Mouse (Mus musculus): ENCODE results near the gene Carnmt1.

DNA sequence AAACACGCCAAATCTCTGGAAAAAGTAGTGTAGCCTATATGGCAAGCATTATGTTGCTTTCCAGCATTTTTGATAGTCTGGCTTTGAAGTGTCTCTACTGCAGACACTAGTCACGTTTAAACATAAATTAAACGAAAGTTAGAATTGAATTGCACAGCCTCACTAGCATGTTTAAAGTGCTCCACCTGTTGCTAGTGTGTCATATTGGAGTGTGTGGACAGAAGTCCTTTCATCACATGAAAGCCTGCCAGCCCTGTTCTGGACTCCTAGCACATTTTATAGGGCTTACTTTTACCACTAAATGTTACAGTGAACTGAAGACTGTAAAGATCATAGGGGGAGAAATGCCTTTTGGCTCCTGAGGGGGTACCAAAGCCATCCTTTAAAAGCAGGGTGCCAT lies 1.9 kb downstream of the Carnmt1 start:
- no peak for TF ChIP-seq CTCF (IDR thresholded peaks at IDR 0.05; ENCODE audit: low read depth)
- no peak for TF ChIP-seq EP300 (IDR thresholded peaks at IDR 0.05; ENCODE audit: low read depth)

Measured in liver, embryonic 14.5 days (tissue).